Mouse (Mus musculus): ENCODE results near the gene Ubxn1. TPM values are rescaled to one million over a fixed set of nuclear protein-coding genes. Genes with fewer than 3 reads are reported as not detected.

Gene Ubxn1
- polyA plus RNA-seq, 1 experiment from 2014 or later = 144 TPM

DNA sequence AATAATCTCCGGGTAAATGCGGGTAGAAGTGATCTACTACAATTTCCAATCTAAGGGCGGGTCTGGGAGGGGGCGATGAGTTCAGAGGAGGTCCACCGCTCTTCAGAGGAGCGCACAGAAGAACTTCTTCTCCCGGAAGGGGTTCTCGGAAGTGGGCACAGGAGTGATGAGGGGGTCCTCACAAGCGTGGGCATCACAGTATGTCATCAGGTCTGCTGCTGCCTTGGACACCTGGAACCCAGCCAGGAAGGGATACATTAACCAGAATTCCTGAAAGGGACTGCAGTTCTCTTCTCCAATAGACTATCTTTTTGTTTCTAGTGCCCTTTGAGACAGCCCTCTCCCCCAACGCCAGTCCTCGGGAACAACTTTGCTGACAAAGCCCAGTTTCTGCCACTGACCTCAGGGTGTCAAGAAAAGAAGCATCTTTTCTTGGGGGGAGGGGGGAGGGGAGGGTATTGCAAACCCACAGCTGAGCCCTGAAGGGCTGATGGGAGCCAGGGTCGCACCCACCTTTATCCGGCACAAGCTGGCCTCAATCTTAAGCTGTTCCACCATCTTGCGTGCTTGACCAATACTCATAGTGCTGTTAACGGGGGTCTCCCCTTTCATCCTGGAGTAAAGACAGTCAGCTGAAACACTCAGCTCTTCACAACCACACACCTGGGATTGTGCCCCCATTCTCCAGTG lies 33.1 kb upstream of the Ubxn1 start:
- WGBS = 13% methylated on average over 15 of the region's 15 CpGs
- peak overlapping the region; percentile 97 for H3K27ac ChIP-seq (replicated peaks; ENCODE audit: low read depth, low read length)
- DNase-seq (ENCODE audit: low spot score) (peak; percentile 33), ATAC-seq (ENCODE audit: low read depth) (0 out of 2 replicates have a peak, but pooled peaks have one; percentile 13)
- H3K9me3 ChIP-seq (ENCODE audit: control insufficient read depth, low read length) = no peaks in the 10 kb centered on the region
- H3K9ac ChIP-seq (ENCODE audit: low read depth, low read length) = peak overlapping the region; percentile 73
- H3K27me3 ChIP-seq (replicated peaks; ENCODE audit: control insufficient read depth, insufficient read depth, low read length) = no peaks in the 10 kb centered on the region
- H3K36me3 ChIP-seq (ENCODE audit: control insufficient read depth, insufficient read depth, low read length) = peaks cover 35% of the 10 kb centered on the region
- H3K4me1 ChIP-seq (ENCODE audit: control insufficient read depth, insufficient read depth, low read length) = peaks cover 23% of the 10 kb centered on the region
- peak overlapping the region; percentile 44 for H3K4me3 ChIP-seq (ENCODE audit: low read depth, low read length)
- peak overlapping the region; percentile 63 for H3K4me2 ChIP-seq (ENCODE audit: low read depth, low read length)

DNA sequence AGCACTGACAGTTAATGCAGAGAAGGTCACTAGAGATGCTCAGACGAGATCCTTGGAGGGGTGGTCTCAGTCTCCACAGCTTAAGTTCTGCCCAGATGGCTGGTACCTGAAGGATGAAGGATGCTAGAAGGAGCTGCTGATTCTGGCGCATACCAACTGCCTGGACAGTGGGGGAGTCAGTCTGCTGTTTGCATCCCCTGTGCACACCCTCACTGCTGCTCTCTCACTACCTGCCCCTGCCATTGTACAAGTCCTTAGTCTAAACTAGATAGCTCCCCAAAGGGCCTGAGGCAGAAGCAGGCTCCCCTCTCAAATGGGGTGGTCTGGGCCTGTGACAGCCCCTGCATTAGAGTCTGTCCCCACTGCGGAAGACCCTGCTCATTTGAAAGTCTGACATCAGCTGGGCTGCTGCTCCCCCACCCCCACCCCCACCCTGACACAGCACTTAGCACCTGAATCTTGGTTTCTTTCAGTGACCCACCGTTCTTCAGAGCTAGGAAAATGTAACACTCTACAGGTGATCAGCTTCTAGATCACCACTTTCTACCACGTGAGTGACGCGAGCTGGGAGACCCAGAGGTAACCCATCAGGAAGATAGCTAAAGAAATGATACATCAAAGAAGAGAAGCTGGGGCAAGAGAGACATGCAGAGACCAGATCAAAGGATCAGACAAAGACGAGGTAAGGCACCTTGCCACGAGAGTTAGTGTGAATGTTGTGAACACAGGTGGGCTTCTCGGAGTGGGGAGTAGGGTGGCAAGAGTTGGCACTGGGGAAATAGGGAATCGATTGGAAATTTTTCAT lies 32.0 kb upstream of the Ubxn1 start, which contains the start of gene Gng3:
TSS of gene Gng3 (minus strand) at position 92 of the 805 bp plus-strand sequence.
- peak within 1 kb of the TSS; percentile 44 for H3K4me3 ChIP-seq (ENCODE audit: low read depth, low read length)
- peak within 1 kb of the TSS; percentile 73 for H3K9ac ChIP-seq (ENCODE audit: low read depth, low read length)
- no peaks in the 10 kb centered on the region for H3K27me3 ChIP-seq (replicated peaks; ENCODE audit: control insufficient read depth, insufficient read depth, low read length)
- peak within 1 kb of the TSS; percentile 75 for H3K4me2 ChIP-seq (ENCODE audit: low read depth, low read length)
- no peaks in the 10 kb centered on the region for H3K9me3 ChIP-seq (ENCODE audit: control insufficient read depth, low read length)
- 56% methylated on average over 11 of the region's 11 CpGs for WGBS
- H3K4me1 ChIP-seq (ENCODE audit: control insufficient read depth, insufficient read depth, low read length) = peaks cover 23% of the 10 kb centered on the region
- H3K27ac ChIP-seq (replicated peaks; ENCODE audit: low read depth, low read length) = peak within 1 kb of the TSS; percentile 97
- ATAC-seq (ENCODE audit: low read depth) = peak; percentile 64
- peak; percentile 55 for DNase-seq (ENCODE audit: low spot score)
- peaks cover 24% of the 10 kb centered on the region for H3K36me3 ChIP-seq (ENCODE audit: control insufficient read depth, insufficient read depth, low read length)

DNA sequence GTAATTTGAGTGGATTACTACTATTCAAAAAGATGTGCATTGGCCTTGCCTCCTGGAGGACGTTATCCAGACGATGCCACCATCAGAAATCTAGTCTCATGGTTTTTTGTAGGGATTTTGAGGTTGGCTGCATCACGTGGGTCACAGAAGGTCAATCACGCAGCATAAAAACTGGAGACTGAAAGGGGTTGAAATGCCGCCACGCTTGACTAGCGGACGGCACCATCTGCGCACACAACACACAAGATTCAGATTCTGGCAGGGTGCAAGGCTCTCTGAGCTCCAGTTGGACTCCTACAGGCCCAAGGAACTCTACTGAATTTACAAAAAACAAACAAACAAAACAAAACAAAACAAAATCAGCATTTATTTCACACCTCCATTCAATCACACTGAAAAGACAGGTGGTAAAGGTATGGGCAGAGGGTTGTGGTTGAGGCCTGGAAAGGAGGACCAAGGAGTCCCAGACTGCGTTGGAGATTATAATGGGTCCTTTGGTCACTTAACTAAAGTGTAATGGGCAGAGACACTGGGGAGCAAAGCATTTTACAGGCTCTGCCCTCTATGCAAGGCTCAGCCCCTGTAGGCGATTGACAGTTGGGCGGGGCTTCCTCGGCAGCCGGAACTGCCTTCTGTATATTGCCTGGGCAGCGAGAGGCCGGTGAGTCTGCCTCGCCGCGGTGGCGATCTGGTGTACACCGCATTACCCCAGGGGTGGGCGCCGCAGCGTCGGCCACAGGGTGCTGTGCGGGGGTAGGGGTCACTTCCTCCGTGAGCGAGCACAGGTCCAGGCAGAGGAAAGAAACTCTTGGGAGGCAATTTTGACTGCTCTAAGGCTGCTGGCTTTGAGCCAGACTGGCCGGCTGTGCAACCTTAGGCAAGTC lies 31.1 kb upstream of the Ubxn1 start:
- 23% methylated on average over 29 of the region's 29 CpGs for WGBS
- peak; percentile 32; the same call in 1 of the 2 replicates for ATAC-seq (ENCODE audit: low read depth)
- H3K27me3 ChIP-seq (replicated peaks; ENCODE audit: control insufficient read depth, insufficient read depth, low read length) = no peaks in the 10 kb centered on the region

DNA sequence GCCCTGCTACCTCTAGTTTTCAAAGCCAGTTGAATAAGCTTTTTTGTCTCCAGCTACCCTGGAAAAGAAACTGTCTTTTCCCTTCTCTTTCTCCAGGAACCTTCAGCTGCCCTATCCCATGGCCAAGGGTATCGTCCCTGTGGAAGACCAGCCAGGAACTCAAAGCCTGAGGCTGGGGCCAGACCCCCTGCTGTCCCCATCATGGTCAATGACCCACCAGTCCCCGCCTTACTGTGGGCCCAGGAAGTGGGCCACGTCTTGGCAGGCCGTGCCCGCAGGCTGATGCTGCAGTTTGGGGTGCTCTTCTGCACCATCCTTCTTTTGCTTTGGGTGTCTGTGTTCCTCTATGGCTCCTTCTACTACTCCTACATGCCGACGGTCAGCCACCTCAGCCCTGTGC lies 30.3 kb upstream of the Ubxn1 start:
- H3K9me3 ChIP-seq (ENCODE audit: control insufficient read depth, low read length) = no peaks in the 10 kb centered on the region
- H3K4me1 ChIP-seq (ENCODE audit: control insufficient read depth, insufficient read depth, low read length) = peaks cover 23% of the 10 kb centered on the region
- peak overlapping the region; percentile 75 for H3K4me2 ChIP-seq (ENCODE audit: low read depth, low read length)
- H3K27me3 ChIP-seq (replicated peaks; ENCODE audit: control insufficient read depth, insufficient read depth, low read length) = no peaks in the 10 kb centered on the region
- H3K36me3 ChIP-seq (ENCODE audit: control insufficient read depth, insufficient read depth, low read length) = peaks cover 15% of the 10 kb centered on the region; the same call in 1 of the 2 replicates
- ATAC-seq (ENCODE audit: low read depth) = no peak
- H3K4me3 ChIP-seq (ENCODE audit: low read depth, low read length) = peak overlapping the region; percentile 46; the same call in 1 of the 2 replicates
- WGBS = 85% methylated on average over 7 of the region's 7 CpGs
- no peak overlapping the region; the same call in 1 of the 2 replicates for H3K9ac ChIP-seq (ENCODE audit: low read depth, low read length)
- H3K27ac ChIP-seq (replicated peaks; ENCODE audit: low read depth, low read length) = no peak overlapping the region
- no peak for DNase-seq (ENCODE audit: low spot score)

More for the DNA sequence above, 31.1 kb upstream of the Ubxn1 start:
- H3K4me3 ChIP-seq (ENCODE audit: low read depth, low read length) = peak overlapping the region; percentile 46
- DNase-seq (ENCODE audit: low spot score) = peak; percentile 84
- H3K4me2 ChIP-seq (ENCODE audit: low read depth, low read length) = peak overlapping the region; percentile 75
- peaks cover 16% of the 10 kb centered on the region; the same call in 1 of the 2 replicates for H3K36me3 ChIP-seq (ENCODE audit: control insufficient read depth, insufficient read depth, low read length)
- peak overlapping the region; percentile 73 for H3K9ac ChIP-seq (ENCODE audit: low read depth, low read length)
- H3K9me3 ChIP-seq (ENCODE audit: control insufficient read depth, low read length) = no peaks in the 10 kb centered on the region
- H3K4me1 ChIP-seq (ENCODE audit: control insufficient read depth, insufficient read depth, low read length) = peaks cover 23% of the 10 kb centered on the region
- H3K27ac ChIP-seq (replicated peaks; ENCODE audit: low read depth, low read length) = no peak overlapping the region

DNA sequence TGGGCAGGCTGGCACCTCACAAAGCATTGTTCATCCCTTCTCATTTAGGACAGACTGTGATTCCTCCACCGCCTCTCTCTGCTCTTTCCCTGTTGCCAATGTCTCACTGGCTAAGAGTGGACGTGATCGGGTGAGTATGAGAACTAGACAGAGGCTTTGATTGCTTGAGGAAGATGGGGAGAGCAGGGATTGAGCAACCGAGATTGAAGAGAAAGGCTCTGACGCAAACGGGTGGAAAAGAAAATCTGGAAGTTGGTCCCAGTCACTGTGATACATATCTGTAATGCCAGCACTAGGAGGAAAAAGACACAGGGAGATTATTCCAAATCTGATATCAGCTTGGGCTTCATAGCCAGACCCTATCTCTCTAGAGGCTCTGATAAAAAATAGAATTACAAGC lies 28.3 kb upstream of the Ubxn1 start:
- WGBS = 88% methylated on average over 6 of the region's 6 CpGs
- Histone ChIP-seq H3K9me3 (ENCODE audit: control insufficient read depth, low read length) (no peaks in the 10 kb centered on the region), H3K4me2 (ENCODE audit: low read depth, low read length) (no peak overlapping the region), H3K4me3 (ENCODE audit: low read depth, low read length) (no peak overlapping the region), H3K4me1 (ENCODE audit: control insufficient read depth, insufficient read depth, low read length) (peaks cover 23% of the 10 kb centered on the region), H3K27me3 (replicated peaks; ENCODE audit: control insufficient read depth, insufficient read depth, low read length) (no peaks in the 10 kb centered on the region), H3K9ac (ENCODE audit: low read depth, low read length) (no peak overlapping the region), H3K36me3 (ENCODE audit: control insufficient read depth, insufficient read depth, low read length) (peaks cover 32% of the 10 kb centered on the region; the same call in 1 of the 2 replicates), H3K27ac (replicated peaks; ENCODE audit: low read depth, low read length) (no peak overlapping the region)
- DNase-seq (ENCODE audit: low spot score) (no peak), ATAC-seq (ENCODE audit: low read depth) (no peak)

DNA sequence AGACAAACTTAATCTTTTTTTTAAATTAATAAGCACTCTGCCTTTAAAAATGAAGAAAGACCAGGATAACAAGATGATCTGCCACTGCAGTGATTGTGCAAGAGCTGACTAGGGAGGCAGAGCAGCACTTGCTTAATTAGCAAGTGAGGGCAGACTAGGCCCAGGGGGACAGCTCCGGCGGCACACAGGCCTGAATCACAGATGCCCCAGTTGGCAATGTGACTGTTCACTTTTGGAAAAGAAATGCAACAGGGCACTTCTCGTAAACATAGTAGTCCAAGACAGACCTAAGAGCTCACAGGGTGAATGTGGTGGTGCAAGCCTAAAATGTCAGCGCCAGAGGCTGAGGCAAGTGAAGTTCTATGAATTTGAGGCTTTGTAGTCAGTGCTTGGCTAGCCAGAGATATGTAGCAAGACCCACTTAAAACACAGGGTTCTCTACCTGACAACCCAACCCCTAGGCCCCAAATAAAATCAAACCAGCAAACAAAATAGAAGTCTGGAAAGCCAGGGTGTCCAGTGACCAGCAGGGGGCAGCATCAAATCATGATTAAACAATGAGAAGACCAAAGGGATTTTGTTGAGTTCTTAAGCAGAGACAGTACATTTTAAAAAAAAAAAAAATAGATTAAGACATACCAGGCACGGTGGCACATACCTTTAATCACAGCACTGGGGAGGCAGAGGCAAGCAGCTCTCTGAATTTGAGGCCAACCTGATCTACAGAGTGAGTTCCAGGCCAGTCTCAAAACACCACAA lies 26.7 kb upstream of the Ubxn1 start:
- no peaks in the 10 kb centered on the region for H3K9me3 ChIP-seq (ENCODE audit: control insufficient read depth, low read length)
- DNase-seq (ENCODE audit: low spot score) (peak; percentile 83), ATAC-seq (ENCODE audit: low read depth) (no peak; the same call in 1 of the 2 replicates)
- no peaks in the 10 kb centered on the region for H3K27me3 ChIP-seq (replicated peaks; ENCODE audit: control insufficient read depth, insufficient read depth, low read length)
- H3K27ac ChIP-seq (replicated peaks; ENCODE audit: low read depth, low read length) = no peak overlapping the region
- H3K9ac ChIP-seq (ENCODE audit: low read depth, low read length) = no peak overlapping the region
- WGBS = 55% methylated on average over 5 of the region's 5 CpGs
- H3K4me1 ChIP-seq (ENCODE audit: control insufficient read depth, insufficient read depth, low read length) = peaks cover 9% of the 10 kb centered on the region
- no peak overlapping the region for H3K4me3 ChIP-seq (ENCODE audit: low read depth, low read length)
- no peak overlapping the region for H3K4me2 ChIP-seq (ENCODE audit: low read depth, low read length)
- H3K36me3 ChIP-seq (ENCODE audit: control insufficient read depth, insufficient read depth, low read length) = peaks cover 32% of the 10 kb centered on the region; the same call in 1 of the 2 replicates

DNA sequence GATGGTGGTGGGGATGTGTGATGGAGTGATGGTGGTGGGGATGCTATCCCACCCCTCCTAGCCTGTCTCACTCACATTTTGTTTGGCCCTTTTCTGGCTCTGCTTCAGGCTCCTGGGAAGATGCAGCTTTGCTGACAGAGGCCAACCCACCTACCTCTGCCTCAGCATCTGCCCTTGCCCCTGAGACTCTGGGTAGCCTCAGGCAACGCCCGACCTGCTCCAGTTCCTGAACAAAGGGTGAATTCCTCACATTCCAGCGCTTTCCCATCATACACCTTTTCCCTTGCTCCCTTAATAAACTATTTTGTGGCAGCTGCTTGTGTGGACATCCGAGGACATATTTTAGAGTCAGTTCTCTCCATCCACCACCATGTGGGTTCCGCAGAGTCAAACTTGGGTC lies 22.9 kb upstream of the Ubxn1 start:
- ATAC-seq (ENCODE audit: low read depth) (no peak), DNase-seq (ENCODE audit: low spot score) (no peak)
- Histone ChIP-seq H3K4me1 (ENCODE audit: control insufficient read depth, insufficient read depth, low read length) (0 out of 2 replicates have a peak, but pooled peaks cover 3% of the 10 kb centered on the region), H3K27me3 (replicated peaks; ENCODE audit: control insufficient read depth, insufficient read depth, low read length) (no peaks in the 10 kb centered on the region), H3K27ac (replicated peaks; ENCODE audit: low read depth, low read length) (no peak overlapping the region), H3K4me3 (ENCODE audit: low read depth, low read length) (no peak overlapping the region), H3K4me2 (ENCODE audit: low read depth, low read length) (no peak overlapping the region), H3K9me3 (ENCODE audit: control insufficient read depth, low read length) (no peaks in the 10 kb centered on the region), H3K36me3 (ENCODE audit: control insufficient read depth, insufficient read depth, low read length) (peaks cover 24% of the 10 kb centered on the region; the same call in 1 of the 2 replicates), H3K9ac (ENCODE audit: low read depth, low read length) (no peak overlapping the region)
- WGBS = 57% methylated on average over 5 of the region's 5 CpGs

All from embryonic facial prominence, embryonic 14.5 days (tissue).